Mouse (Mus musculus) gastrocnemius, postnatal 14 days (tissue): ENCODE data around the gene Ifitm7. TPM values are rescaled to one million over a fixed set of nuclear protein-coding genes. Genes with fewer than 3 reads are reported as not detected.

Source experiments
- DNase-seq: peaks from one replicate; pipeline ENCODE4 v3.0.0; 2021; ENCODE audit warnings: mixed read lengths
- intact Hi-C: fragments of 180-260 bp; cut with DNase I; formaldehyde crosslinking; loops from one replicate; pipeline ENCODE4 v1.15.1; 2025; ENCODE audit warnings: low total_unique reads
- long read RNA-seq, 2 experiments: library from polyadenylated mRNA; stranded (forward); transcript quantifications; one replicate each; pipeline ENCODE4 v2.0.0; 2021
- total RNA-seq, 2 experiments: library from RNA; stranded (reverse); gene quantifications; 2 replicates each; pipeline ENCODE4 v1.2.3; 2021

Gene Ifitm7
- total RNA-seq: not detected
- long read RNA-seq, experiment 1: 0 reads
- long read RNA-seq, experiment 2: 0 reads

DNA sequence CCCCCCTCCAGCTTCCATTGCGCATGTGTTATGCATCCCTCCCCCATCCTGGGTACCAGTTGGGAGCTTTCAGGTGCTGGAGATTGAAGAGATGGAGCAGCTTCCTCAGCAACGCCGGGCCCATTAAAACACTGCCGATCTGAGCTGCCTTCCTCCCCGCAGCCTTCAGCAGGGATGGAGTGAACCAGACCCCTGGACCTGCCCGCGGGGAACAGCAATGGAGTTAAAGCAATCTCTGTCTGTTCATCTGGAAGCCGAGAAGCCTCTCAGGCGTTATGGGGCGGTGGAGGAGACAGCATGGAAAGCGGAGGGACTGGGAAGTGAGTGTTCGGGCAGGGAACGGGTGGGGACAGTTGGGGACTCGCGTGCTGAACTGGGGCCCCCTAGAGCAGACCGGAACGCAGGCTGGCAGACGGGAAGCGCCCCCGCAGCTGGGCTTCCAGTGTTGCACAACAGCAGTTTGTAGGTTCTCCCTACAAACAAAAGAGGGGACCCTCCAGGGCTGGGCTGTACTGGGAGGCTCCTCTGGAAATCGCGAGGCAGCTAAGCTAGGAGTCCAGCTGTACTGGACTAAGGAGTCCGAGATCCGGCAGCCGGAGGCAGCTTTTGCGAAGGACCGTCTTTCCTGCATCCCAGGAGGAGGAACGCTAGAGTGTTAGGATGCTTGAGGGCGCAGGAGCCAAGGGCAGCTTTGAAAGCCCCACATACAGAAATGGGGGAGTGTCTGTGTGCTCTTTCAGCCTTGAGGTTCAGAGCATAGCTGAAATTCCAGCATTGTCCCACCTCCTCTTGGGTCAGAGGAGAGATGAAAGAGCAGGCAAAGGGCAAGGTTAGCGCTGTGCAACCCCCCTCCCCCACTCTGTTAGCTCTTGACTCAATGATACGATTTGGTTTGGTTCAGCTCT is at the start of gene Ifitm7, which contains the start of gene 2900011O08Rik:
Gene Ifitm7 (minus strand): TSS at position 315 of the 905 bp plus-strand sequence.
Gene 2900011O08Rik (plus strand): TSS at position 31 of the 905 bp plus-strand sequence.
- intact Hi-C loops: no loop called here
- no peak for DNase-seq

DNA sequence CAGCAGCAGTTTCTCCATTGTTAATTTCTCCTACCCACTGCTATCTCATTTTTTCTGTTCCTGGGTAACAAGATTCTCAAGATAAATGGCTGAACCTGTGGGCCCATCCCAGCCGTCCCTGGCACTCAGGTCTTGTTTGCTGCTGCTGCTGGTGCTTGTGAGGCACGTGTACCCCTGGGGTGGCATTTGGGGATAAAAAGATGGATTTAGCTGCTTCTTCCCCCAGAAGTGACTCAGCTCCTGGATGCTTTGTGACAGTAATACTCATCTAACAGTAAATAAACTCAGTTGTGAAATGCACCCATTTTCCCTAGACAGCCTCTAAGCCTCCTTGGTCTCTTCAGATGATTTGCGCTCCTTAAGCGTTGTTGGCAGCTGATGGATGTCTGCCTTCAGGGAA is 46.4 kb upstream of the Ifitm7 start:
- intact Hi-C loops: no loop called here
- DNase-seq: no peak

DNA sequence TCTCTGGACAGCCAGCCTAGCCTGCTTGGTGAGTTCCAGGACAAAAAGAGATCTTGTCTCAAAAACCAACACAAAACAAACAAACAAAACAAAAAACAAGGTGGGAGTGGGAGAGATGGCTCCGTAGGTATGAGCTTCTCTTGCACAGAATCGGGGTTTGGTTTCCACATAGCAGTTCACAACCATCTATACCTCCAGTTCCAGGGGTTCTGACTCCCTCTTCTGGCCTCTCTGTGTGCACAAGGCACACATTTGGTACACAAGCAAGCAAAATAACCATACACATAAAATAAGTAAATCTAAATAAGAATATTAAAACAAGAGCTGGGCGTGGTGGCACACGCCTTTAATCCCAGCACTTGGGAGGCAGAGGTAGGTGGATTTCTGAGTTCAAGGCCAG is 44.0 kb upstream of the Ifitm7 start:
- DNase-seq: no peak
- intact Hi-C loops: no loop called here

DNA sequence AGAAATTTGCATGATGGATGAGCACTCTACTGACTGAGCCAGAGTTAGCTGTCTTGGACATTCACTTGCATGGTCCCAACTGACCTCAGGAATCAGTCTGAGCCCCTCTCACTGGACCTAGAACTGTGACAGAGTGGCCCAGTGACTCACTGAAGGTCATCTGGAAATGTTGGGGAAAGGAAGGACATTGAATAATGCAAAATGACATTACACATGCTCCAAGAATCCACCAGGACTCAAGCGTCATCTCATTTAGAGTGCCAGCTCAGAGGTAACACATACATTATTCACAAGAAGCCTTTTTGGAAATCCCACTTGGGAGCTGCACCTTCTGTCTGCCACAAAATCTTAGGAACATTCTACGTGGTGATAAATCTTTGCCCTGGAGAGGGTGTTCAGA is 43.2 kb upstream of the Ifitm7 start:
- DNase-seq: no peak
- intact Hi-C loops: no loop called here

DNA sequence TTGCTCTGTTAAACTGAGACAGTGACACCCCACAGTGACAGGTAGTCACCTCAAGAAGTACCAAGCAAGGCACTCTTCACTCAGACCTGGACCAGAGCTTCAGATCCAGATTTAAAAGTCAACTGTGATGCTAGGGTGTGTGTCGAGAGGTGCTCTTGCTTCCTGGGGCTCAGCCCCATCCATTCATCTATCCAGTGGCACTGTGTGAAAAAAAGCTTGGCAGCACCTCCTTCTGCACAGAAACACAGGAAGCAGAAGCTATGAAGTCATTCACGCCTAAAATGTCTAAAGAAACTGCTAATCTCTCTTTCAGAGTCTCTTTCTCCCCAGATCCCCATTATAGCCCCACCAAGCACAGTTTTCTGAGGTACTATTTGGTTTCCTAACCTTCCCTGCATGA is 42.4 kb upstream of the Ifitm7 start:
- DNase-seq: no peak
- intact Hi-C loops: no loop called here

DNA sequence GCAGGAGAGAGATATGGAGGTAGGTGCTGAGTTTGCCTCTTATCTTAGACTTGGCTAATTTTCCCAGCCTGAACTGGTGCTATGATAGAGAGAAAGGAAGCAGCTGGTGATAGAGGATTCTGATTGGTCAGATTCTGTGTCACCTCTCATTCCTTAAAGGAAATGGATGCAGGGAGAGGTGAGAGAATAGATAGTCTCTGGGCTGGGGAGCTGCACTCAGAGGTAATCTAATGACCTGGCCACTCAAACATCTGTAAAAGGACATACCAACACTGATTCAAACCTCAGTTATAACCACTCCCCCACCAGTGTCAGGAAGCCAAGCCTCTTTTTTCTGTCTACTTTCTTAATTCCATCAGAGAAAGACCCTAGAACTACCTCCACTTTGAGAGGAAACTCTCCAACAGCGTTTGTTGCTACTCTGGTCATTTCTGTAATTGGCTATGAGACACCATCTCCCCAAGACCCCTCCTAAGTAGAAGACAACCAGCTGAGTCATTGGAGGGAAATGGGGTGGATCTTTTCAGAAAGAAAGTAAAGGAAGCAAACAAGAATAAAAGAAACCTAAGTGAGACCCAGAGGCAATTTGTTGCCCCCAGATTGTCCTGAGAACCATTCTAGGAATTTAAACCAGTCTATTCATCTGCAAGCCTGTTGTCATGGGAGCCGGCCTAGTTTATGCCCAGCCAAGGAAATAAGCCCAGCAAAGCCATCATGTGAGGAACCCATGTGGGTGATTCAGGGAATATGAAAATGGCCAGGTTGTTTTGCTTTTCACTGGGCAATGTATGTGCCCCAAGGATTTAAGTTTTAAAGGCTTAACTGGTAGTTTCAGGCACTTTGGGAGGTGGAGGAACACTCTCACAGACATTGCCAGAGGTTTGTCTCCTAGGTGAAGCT is 38.7 kb upstream of the Ifitm7 start:
- DNase-seq: no peak
- intact Hi-C loops: no loop called here

DNA sequence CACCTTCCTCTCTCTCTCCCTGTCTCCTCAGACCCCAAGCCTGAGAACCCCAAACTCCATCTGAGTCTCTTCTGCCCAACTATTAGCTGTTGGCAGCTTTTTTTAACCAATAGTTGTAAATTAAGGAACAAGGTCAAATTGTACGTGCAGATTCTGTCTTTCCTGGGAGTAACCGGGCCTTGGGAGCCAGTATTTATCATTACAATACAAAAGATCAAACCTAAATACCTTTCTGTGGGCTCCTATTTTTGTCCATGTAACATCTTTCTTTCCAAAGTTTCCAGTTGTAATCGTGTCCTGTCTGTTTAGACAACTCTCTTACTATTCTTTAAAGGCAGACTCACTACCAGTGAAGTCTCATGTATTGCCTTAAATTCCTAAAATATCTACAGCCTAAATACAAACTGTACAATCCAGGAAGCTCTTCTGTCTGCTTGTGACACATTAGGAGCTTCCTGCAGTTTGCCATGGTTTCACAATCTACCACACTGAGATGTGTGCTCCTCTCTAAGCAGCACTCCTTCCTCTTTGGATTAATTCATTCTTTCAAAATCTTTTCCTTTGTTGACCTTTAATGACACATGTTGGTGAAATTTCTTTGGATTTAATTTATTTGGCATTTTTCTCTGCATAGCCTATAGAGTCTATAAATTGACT is 34.6 kb upstream of the Ifitm7 start:
- intact Hi-C loops: no loop called here
- no peak for DNase-seq

DNA sequence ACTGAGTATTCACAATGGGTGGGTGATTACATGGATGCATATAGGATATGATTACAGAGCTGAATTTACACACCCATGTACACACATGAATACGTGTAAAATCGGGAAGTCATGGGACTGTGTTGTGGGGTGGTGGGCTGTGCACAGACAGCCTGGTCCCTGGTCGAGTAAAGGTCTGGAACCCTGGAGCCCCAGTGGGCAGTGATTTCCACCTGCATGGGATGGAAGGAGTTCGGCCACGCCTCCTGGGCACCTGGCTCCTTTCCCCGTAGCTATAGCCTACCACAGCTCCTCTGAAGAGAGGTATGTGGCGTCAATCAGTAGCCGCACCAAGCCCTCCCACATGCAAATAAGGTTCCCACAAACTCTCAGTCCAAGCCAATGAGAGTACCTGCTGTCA is 30.6 kb upstream of the Ifitm7 start:
- no peak for DNase-seq
- intact Hi-C loops: no loop called here

DNA sequence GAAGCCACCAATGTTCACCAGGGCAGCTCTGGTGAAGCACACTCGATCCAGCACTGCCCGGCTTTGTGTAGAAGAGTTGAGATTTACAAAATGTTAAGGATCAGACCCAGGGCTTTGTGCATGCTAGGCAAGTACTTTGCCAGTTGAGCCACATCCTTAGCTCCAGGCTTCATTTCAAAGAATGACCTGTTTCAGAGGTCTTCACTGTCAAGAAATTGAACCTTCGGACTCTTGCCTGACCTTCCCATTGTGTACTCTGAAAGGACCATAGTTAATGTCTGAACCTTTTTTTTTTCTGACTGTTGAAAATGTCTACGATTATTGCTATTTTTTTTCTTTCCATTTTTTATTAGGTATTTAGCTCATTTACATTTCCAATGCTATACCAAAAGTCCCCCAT is 23.3 kb upstream of the Ifitm7 start:
- intact Hi-C loops: no loop called here
- DNase-seq: no peak

DNA sequence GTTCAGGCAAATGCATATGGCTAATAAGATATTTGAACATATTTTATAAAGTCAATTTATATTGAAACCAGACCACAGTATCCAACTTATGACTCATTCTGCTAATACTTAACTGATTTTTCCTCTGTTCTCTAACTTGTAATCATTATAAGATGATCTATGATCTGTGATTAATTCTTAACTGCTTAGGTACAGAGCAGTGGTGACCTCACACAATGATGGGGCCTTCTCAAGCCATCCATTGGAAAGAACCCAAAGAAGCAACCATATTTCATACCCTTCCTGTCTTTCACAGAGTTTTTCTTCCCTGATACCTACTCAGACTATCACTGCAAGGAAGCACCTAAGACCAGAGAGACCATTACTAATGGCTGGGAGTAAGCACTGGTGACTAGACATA is 22.0 kb upstream of the Ifitm7 start:
- intact Hi-C loops: no loop called here
- DNase-seq: no peak

DNA sequence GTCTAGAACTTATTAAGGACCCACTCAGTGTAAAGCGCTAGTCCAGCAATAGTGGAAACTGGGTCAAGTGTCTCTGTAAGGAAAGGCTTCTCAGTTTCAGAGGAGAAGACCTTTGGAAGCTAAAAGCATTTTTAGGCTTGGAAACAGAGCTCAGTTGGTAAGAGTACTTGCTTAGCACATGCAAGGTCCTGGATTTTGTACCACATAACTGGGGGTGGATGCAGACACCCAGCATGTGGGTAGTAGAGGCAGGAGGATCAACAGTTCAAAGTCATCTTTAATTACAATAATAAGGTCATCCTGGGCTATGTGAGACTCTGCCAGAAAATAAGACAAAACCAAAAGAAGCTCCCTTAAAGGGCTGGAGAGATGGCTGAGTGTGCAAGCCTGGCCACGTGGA is 21.4 kb upstream of the Ifitm7 start:
- intact Hi-C loops: no loop called here
- no peak for DNase-seq

DNA sequence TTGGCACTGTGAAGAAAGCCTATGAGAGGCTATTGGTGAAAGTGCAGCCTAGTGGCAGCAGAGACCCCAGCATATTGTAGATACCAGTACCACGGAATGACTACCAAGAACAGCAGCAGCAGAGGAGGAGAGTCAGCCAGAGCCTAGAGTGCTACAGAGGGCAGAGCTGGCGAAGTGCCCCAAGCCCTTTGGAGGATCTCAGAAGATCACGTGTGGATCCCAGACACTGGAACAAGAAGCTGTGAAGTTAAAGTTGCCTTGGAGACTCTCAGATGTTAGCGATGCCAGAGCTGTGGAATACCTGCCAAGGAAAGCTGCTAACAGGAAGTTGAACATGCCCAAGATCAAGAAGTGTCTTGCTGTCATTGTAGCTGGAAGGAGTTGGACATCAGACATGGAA is 18.6 kb upstream of the Ifitm7 start:
- intact Hi-C loops: no loop called here
- DNase-seq: no peak

DNA sequence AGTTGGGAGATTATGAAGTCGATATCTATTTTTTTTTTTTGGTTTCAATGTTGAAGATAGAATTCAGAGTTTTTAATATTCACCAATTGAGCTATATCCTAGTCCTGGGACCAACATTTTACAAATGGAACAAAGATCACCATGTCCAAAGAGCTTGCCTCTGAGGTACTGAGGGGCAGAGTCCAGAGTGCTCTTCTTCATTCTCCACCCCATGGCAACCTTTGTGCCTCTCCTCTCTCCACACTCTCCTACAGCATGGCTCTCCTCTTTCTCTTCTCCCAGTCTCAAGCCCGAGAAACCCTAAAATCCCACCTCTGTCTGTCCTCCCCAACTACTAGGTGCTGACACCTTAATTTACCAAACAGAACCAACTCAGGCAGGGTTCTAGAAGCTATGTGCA is 18.0 kb upstream of the Ifitm7 start:
- intact Hi-C loops: no loop called here

DNA sequence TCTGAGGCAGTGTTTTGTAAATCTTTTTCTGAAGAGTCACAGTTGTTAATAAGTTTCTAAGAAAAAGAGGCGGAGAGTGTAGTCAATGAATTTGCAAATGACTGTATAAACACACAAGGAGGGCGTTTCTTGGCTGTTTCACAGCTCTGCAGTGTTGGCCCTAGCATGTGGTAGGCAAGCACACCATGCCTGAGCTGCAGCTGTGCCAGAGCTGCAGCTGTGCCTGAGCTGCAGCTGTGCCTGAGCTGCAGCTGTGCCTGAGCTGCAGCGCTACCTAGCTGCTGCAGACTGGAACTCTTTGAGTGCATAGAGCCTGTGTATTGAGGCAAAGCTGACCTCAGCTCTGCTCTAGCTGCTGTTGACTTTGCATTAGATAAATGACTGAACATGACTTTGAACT is 17.5 kb upstream of the Ifitm7 start:
- no peak for DNase-seq
- intact Hi-C loops: no loop called here

More for the DNA sequence above, 18.0 kb upstream of the Ifitm7 start:
- DNase-seq: no peak

DNA sequence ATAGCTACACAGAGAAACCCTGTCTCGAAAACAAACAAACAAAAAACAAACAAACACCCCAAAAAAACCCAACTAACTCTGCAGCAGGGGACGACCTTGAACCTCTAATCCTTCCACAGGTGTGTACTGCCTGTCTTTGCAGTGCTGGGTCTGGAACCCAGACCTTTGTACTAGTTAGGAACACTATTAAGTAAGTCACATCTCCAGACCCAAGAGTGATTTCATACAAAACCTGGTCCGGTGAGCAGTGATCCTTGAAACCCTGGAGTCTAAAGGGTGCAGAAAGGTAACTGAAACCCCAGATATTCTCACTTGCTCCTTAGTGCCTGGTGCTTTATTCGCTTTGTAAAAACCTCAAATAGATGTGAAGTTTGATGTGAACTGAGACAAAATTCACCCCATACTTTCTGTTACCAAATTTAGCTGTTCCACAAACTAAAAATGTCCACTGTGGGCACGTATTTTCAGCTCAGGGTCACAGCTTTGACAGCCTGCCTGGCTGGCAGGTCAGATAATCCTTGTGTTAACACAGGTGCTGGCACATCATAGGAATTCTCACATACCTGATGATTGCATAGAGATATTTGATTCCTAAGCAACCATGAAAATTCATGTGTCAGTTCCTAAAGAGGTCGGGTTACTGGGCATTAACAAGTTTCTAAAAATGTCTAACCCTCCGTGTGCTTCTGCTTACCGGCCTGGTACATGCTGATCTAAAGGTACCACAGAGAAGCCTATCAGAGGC is 16.9 kb upstream of the Ifitm7 start:
- DNase-seq: no peak
- intact Hi-C loops: no loop called here

DNA sequence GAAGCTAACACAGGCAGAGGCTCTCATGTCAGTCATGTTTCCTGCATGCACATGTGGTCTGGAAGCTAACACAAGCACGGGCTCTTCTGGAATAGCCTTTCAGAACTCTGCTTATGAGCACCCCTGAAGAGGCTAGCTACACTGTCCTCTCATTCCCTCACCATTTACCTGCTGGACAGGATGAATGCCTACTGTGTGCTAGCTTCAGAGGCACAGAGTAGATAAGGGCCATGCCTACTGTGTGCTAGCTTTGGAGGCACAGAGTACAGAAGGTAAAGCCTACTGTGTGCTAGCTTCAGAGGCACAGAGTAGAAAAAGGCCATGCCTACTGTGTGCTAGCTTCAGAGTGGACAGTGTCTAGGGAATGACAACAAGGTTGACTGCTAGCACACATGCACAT is 7.8 kb upstream of the Ifitm7 start:
- intact Hi-C loops: no loop called here
- DNase-seq: no peak

DNA sequence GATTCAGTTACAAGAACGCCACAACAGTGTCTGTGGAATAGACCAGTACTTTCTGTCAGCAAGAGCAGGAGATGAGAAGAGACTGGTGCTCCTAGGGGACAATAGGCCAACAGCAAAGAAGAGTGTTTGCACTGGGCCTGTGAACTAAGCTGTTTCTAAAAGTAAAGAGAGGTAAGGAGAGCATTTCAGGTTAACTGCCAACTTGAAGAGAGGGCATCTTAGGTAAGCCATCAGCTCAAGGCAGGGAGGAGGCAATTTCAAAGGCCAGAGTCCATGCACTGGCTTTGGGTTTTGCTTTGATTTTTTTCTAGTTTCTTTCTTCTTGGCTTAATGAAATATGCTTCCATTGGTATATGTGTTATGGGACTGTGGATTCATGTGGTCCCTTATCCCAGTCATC is 7.4 kb upstream of the Ifitm7 start:
- no peak for DNase-seq
- intact Hi-C loops: no loop called here

DNA sequence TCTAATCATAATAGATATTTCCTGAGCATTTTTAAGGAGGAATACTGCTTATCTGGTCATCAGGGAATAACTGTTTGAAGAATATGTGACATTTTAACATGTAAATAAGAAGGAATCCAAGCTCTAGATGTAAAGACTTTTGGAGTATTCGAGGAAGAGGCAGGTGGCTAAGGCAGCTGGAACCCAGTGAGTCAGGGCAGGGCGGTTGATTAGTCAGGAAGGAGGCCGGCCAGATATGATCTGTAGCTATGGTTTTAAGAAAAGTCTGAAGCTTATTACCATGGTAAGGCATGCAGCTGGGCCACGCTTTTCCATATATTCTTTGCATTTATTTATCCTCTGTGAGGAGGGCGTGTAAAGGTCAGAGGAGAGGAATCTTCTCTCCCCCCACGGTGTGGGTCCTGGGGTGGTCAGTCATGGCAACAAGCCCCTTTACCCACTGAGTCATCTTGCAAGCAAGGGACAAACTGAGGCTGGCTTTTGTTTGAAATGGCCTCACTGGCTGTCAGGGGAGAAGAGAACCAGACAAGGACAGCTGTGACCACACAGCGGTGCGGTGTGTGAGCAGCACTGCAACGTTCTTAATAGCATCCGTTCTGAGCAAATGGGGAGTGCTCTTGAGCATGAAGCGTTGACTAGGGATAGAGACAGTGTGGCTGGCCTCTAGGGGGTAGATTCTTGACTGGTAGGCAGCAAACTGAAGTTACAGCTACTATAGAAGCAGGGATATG is 6.0 kb upstream of the Ifitm7 start:
- DNase-seq: no peak
- intact Hi-C loops: no loop called here

DNA sequence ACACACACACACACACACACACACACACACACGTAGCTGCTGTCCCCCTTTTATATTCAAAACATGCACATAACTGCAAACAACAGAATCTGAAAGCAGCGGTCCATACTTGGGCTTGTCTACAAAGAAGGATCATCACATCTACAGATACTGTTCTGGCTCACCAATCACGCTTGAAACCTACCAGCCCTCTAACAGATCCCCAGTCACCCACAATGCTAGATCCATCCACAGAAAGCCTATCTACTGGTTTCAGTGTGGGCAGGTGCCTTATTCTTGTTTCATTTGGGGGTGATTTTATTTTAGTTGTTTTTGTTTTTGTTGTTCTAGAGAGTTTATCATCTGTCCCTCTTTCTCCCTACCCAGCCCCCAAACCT is 503 bp downstream of the Ifitm7 start:
- intact Hi-C loops: no loop called here
- DNase-seq: no peak
